Mouse (Mus musculus): ENCODE measurements around the gene Bglap. TPM values are rescaled to one million over a fixed set of nuclear protein-coding genes. Genes with fewer than 3 reads are reported as not detected.

Gene Bglap
- polyA plus RNA-seq, 1 experiment from 2014 or later = not detected

DNA sequence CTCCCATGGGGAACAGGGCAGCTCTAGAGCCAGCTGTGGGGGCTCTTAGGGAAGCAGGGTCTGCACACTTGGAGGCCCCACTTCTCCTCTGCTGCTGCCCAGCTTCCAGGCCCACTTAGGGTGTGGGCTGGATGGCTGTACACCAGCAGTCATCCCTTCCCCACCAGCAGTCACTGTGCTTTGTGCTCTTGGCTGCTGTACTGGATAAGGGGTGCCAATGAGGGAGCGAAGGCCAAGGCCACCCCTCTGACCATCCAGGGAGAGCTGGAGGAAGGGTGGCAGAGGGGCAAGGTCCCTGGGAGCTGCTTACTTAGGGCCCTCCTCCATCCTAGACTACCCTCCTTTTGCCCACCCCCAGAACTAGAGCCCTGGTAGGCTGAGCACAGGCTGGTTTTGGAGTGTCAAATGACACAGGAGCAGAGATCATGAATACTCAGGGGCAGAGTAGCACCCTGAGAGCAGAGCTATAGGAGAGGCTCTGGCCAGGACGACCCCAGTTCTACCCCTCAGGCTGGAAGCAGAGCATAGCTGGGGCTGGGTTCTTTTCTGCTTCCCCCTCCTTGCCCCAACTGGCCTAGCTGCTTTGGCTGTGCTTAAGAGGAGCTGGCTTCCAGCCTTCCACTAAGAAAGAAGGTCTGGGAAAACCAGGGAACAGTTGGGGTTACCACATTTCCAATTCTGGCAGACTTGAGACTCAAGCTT, 22.5 kb downstream of the Bglap start:
- no peak overlapping the region for H3K27ac ChIP-seq (ENCODE audit: low read length)
- peaks cover 13% of the 10 kb centered on the region for H3K27me3 ChIP-seq (ENCODE audit: control insufficient read depth, insufficient read depth, low read length)
- no peak overlapping the region for H3K9ac ChIP-seq (ENCODE audit: low read length)
- H3K4me2 ChIP-seq (ENCODE audit: low read depth, low read length) = no peak overlapping the region
- peaks cover 43% of the 10 kb centered on the region for H3K36me3 ChIP-seq (ENCODE audit: control insufficient read depth, insufficient read depth)
- H3K4me1 ChIP-seq (ENCODE audit: control insufficient read depth, insufficient read depth, low read length) = peaks cover 21% of the 10 kb centered on the region
- no peak for ATAC-seq (replicated peaks; ENCODE audit: extremely low read depth, insufficient read depth, low FRiP score)
- 84% methylated on average over 2 of the region's 2 CpGs for WGBS
- H3K9me3 ChIP-seq (replicated peaks; ENCODE audit: control insufficient read depth, low read length) = no peaks in the 10 kb centered on the region
- no peak overlapping the region for H3K4me3 ChIP-seq (ENCODE audit: low read length)

DNA sequence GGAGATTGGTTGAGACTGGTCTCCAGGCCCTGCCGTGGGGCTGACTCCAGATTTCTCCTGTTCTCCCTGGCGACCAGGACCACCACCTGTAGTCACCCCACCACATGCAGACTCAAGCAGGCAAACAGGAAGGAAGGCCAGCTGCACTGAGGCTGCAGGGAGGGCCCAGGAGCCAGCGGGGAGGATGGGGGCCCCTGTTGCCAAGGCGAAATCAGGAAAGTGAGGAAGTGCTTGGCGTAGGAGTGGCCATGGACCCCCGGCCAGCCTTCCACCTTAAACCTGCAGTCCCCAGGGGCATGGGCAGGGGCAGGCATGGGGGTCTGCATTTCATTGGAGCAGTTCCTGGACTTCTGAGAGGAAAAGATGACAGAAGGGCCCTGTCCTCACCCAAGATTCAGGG, 23.2 kb downstream of the Bglap start:
- H3K36me3 ChIP-seq (ENCODE audit: control insufficient read depth, insufficient read depth) = peaks cover 49% of the 10 kb centered on the region
- no peak overlapping the region for H3K9ac ChIP-seq (ENCODE audit: low read length)
- no peak overlapping the region for H3K4me2 ChIP-seq (ENCODE audit: low read depth, low read length)
- no peak overlapping the region for H3K27ac ChIP-seq (ENCODE audit: low read length)
- no peak for ATAC-seq (replicated peaks; ENCODE audit: extremely low read depth, insufficient read depth, low FRiP score)
- 66% methylated on average over 6 of the region's 6 CpGs for WGBS
- H3K27me3 ChIP-seq (ENCODE audit: control insufficient read depth, insufficient read depth, low read length) = peaks cover 11% of the 10 kb centered on the region
- no peaks in the 10 kb centered on the region for H3K9me3 ChIP-seq (replicated peaks; ENCODE audit: control insufficient read depth, low read length)
- H3K4me3 ChIP-seq (ENCODE audit: low read length) = no peak overlapping the region
- peaks cover 21% of the 10 kb centered on the region for H3K4me1 ChIP-seq (ENCODE audit: control insufficient read depth, insufficient read depth, low read length)

DNA sequence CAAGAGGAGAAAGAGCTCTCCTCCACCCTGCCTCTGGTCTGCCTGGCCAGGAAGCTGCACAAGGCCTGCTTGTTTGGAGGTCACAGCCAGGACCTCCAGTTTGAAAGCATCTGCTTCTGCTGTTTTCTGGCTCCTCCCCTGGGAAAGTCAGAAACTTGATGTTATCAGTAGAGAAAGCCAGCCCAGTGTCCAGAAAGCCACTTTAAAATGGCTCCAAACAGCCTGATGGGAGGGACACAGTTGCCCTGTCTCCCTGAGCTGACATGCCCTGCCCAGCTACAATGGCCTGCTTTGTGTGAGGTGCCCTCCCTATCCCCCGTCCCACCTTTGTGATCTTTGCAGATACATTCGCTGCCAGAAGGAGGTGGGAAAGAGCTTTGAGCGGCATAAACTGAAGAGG, 24.3 kb downstream of the Bglap start:
- Histone ChIP-seq H3K27me3 (ENCODE audit: control insufficient read depth, insufficient read depth, low read length) (peaks cover 3% of the 10 kb centered on the region; the same call in 1 of the 2 replicates), H3K4me3 (ENCODE audit: low read length) (no peak overlapping the region), H3K4me2 (ENCODE audit: low read depth, low read length) (no peak overlapping the region), H3K4me1 (ENCODE audit: control insufficient read depth, insufficient read depth, low read length) (peaks cover 21% of the 10 kb centered on the region), H3K36me3 (ENCODE audit: control insufficient read depth, insufficient read depth) (peaks cover 59% of the 10 kb centered on the region), H3K9ac (ENCODE audit: low read length) (no peak overlapping the region), H3K27ac (ENCODE audit: low read length) (peak overlapping the region; percentile 24), H3K9me3 (replicated peaks; ENCODE audit: control insufficient read depth, low read length) (no peaks in the 10 kb centered on the region)
- 59% methylated on average over 3 of the region's 3 CpGs for WGBS
- no peak for ATAC-seq (replicated peaks; ENCODE audit: extremely low read depth, insufficient read depth, low FRiP score)

DNA sequence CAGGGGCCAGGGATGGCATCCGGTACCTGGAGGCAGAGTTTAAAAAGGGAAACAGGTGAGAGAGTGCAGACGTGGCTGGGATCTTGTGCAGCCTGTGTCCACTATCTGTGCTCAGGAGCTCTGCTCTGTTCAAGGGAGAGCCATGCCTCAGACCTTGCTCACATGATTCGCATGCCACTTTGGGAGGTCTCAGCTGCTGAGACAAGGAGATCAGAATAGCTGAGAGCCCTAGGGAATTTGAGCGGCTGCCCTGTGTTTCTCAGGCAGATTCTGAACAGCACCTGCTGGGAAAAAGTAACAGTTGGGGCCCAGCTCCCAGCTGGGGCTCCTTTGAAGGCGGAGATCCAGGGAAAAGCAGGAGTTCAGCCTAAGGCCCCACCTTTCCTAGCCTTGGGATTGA, 24.7 kb downstream of the Bglap start:
- Histone ChIP-seq H3K9me3 (replicated peaks; ENCODE audit: control insufficient read depth, low read length) (no peaks in the 10 kb centered on the region), H3K27ac (ENCODE audit: low read length) (peak overlapping the region; percentile 24), H3K4me3 (ENCODE audit: low read length) (no peak overlapping the region), H3K4me2 (ENCODE audit: low read depth, low read length) (no peak overlapping the region), H3K27me3 (ENCODE audit: control insufficient read depth, insufficient read depth, low read length) (no peaks in the 10 kb centered on the region), H3K4me1 (ENCODE audit: control insufficient read depth, insufficient read depth, low read length) (peaks cover 17% of the 10 kb centered on the region), H3K36me3 (ENCODE audit: control insufficient read depth, insufficient read depth) (peaks cover 63% of the 10 kb centered on the region), H3K9ac (ENCODE audit: low read length) (no peak overlapping the region)
- ATAC-seq (replicated peaks; ENCODE audit: extremely low read depth, insufficient read depth, low FRiP score) = no peak
- WGBS = 50% methylated on average over 5 of the region's 5 CpGs

DNA sequence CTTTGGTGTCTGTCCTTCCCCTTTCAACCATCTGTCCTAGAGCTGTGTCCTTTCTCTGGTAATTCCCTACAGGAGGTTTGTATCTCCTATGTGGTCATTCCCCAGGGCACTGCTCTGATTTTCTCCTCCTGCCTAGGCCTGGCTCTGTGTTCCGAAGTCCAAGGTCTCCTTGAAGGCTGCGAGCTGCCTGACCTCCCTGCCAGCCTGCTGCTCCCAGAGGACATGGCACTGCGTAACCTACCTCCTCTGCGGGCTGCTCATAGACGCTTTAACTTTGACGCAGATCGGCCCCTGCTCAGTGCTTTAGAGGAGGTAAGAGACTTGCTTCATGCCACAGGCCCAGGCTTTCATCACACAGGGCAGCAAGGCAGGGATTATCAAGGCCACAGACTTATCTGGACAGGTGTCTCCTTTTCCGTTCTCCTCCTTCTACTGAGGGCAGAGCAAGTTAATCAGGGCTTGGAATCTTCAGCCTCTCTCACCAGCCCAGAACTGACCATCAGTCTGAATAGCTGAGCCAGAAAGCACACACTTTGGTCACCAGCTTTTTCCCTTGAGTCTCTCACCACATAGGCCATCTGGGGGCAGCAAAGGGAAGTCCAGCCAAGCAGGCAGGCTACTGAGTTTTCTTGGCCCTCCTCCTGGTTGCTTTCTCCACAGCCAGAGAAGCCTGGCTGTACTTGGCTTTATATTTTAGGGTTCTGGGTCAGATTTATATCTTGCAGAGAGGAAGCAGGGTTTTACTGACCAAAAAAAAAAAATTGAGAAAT, 29.7 kb downstream of the Bglap start:
- H3K9me3 ChIP-seq (replicated peaks; ENCODE audit: control insufficient read depth, low read length) = no peaks in the 10 kb centered on the region
- no peak overlapping the region for H3K27ac ChIP-seq (ENCODE audit: low read length)
- peaks cover 87% of the 10 kb centered on the region for H3K36me3 ChIP-seq (ENCODE audit: control insufficient read depth, insufficient read depth)
- no peaks in the 10 kb centered on the region for H3K27me3 ChIP-seq (ENCODE audit: control insufficient read depth, insufficient read depth, low read length)
- peaks cover 3% of the 10 kb centered on the region for H3K4me1 ChIP-seq (ENCODE audit: control insufficient read depth, insufficient read depth, low read length)
- H3K4me2 ChIP-seq (ENCODE audit: low read depth, low read length) = no peak overlapping the region
- H3K9ac ChIP-seq (ENCODE audit: low read length) = no peak overlapping the region
- 91% methylated on average over 8 of the region's 8 CpGs for WGBS
- H3K4me3 ChIP-seq (ENCODE audit: low read length) = no peak overlapping the region
- ATAC-seq (replicated peaks; ENCODE audit: extremely low read depth, insufficient read depth, low FRiP score) = no peak

DNA sequence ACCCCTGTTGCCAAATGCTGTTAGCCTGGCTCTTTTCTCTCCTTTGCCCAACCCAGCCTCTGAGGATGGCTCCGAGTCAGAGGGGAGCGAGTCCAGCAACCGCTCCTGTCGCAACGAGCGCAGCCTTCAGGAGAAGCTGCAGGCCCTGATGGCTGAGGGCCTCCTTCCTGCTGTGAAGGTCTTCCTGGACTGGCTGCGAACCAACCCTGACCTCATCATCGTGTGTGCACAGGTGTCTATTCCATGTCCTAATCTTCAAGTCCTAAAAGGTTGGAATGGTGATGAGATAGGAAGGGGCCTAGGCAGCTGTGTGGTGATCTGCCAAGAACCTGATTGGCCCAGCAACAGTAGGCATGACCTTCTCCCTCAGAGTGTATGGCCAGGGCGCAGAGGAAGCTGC, 31.4 kb downstream of the Bglap start:
- Histone ChIP-seq H3K4me3 (ENCODE audit: low read length) (no peak overlapping the region), H3K4me2 (ENCODE audit: low read depth, low read length) (no peak overlapping the region), H3K9ac (ENCODE audit: low read length) (no peak overlapping the region), H3K27me3 (ENCODE audit: control insufficient read depth, insufficient read depth, low read length) (no peaks in the 10 kb centered on the region), H3K9me3 (replicated peaks; ENCODE audit: control insufficient read depth, low read length) (no peaks in the 10 kb centered on the region), H3K36me3 (ENCODE audit: control insufficient read depth, insufficient read depth) (peaks cover 86% of the 10 kb centered on the region), H3K4me1 (ENCODE audit: control insufficient read depth, insufficient read depth, low read length) (no peaks in the 10 kb centered on the region), H3K27ac (ENCODE audit: low read length) (no peak overlapping the region)
- WGBS = 85% methylated on average over 9 of the region's 9 CpGs
- no peak for ATAC-seq (replicated peaks; ENCODE audit: extremely low read depth, insufficient read depth, low FRiP score)

DNA sequence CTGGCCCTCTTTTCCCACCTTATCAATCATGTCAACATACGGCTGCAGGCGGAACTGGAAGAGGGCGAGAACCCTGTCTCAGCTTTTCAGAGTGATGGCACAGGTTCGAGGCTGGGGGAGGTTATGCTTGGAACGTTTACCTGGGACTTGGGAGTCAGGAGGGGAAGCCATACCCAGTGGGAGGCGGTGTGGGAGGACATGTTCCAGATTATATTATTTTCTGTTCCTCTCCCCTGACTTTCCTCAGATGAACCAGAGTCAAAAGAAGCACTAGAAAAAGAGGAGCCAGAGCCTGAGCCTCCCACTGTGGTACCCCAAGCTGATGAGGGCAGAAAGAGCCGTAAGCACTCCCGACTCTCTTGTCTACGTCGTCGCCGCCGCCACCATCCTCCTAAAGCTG, 33.5 kb downstream of the Bglap start:
- no peak overlapping the region for H3K27ac ChIP-seq (ENCODE audit: low read length)
- no peaks in the 10 kb centered on the region for H3K9me3 ChIP-seq (replicated peaks; ENCODE audit: control insufficient read depth, low read length)
- ATAC-seq (replicated peaks; ENCODE audit: extremely low read depth, insufficient read depth, low FRiP score) = no peak
- no peak overlapping the region for H3K9ac ChIP-seq (ENCODE audit: low read length)
- H3K4me1 ChIP-seq (ENCODE audit: control insufficient read depth, insufficient read depth, low read length) = no peaks in the 10 kb centered on the region
- H3K36me3 ChIP-seq (ENCODE audit: control insufficient read depth, insufficient read depth) = peaks cover 84% of the 10 kb centered on the region
- no peaks in the 10 kb centered on the region for H3K27me3 ChIP-seq (ENCODE audit: control insufficient read depth, insufficient read depth, low read length)
- H3K4me3 ChIP-seq (ENCODE audit: low read length) = no peak overlapping the region
- 70% methylated on average over 13 of the region's 13 CpGs for WGBS
- H3K4me2 ChIP-seq (ENCODE audit: low read depth, low read length) = no peak overlapping the region

DNA sequence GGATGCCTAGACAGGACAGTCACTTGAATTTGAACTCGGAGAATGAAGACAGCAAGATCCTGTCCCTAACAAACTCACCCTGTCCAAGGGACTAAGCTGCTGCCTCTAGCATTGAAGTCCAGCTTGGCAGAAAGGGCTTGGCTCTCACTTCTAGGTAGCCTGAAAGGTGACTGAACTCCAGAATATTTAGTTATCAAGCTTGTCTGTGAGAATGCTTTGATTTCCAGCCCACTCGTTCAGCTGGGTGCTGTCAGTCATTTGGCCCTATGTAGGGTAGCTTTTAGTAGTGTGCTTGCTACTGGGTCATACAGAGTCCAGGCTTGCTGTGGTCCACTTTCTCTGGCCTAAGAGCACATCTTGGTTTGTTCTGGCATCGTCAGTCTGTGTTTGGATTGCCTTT, 45.3 kb downstream of the Bglap start:
- H3K27ac ChIP-seq (ENCODE audit: low read length) = no peak overlapping the region
- H3K36me3 ChIP-seq (ENCODE audit: control insufficient read depth, insufficient read depth) = peaks cover 24% of the 10 kb centered on the region
- H3K9ac ChIP-seq (ENCODE audit: low read length) = peak overlapping the region; percentile 0; the same call in 1 of the 2 replicates
- WGBS = 55% methylated on average over 3 of the region's 3 CpGs
- H3K4me2 ChIP-seq (ENCODE audit: low read depth, low read length) = no peak overlapping the region
- no peaks in the 10 kb centered on the region for H3K9me3 ChIP-seq (replicated peaks; ENCODE audit: control insufficient read depth, low read length)
- peaks cover 23% of the 10 kb centered on the region for H3K4me1 ChIP-seq (ENCODE audit: control insufficient read depth, insufficient read depth, low read length)
- H3K4me3 ChIP-seq (ENCODE audit: low read length) = no peak overlapping the region
- no peaks in the 10 kb centered on the region for H3K27me3 ChIP-seq (ENCODE audit: control insufficient read depth, insufficient read depth, low read length)
- ATAC-seq (replicated peaks; ENCODE audit: extremely low read depth, insufficient read depth, low FRiP score) = no peak

DNA sequence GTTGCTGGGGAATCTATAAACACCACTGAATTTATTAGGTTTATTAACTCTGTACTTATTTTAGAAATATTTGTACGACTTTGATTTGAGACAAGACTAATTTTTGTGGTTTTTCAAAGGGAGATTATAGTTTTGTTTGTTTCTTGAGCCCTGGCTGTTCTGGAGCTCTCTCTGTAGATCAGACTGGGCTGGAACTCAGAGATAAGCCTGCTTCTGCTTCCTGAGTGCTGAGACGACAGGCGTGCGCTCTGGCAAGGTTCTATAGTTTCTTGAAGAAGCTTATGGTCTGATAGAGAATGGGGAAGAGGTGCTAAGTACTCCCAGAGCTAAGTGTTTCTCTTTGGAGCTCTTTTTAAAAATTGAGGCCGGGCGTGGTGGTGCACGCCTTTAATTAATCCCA, 45.9 kb downstream of the Bglap start:
- H3K9me3 ChIP-seq (replicated peaks; ENCODE audit: control insufficient read depth, low read length) = no peaks in the 10 kb centered on the region
- no peak overlapping the region for H3K27ac ChIP-seq (ENCODE audit: low read length)
- 84% methylated on average over 7 of the region's 7 CpGs for WGBS
- H3K4me1 ChIP-seq (ENCODE audit: control insufficient read depth, insufficient read depth, low read length) = peaks cover 23% of the 10 kb centered on the region
- peaks cover 17% of the 10 kb centered on the region for H3K36me3 ChIP-seq (ENCODE audit: control insufficient read depth, insufficient read depth)
- no peak for ATAC-seq (replicated peaks; ENCODE audit: extremely low read depth, insufficient read depth, low FRiP score)
- no peaks in the 10 kb centered on the region for H3K27me3 ChIP-seq (ENCODE audit: control insufficient read depth, insufficient read depth, low read length)
- no peak overlapping the region for H3K4me3 ChIP-seq (ENCODE audit: low read length)
- H3K4me2 ChIP-seq (ENCODE audit: low read depth, low read length) = no peak overlapping the region
- no peak overlapping the region for H3K9ac ChIP-seq (ENCODE audit: low read length)

Measured in heart, embryonic 16.5 days (tissue).